Mouse (Mus musculus) limb, embryonic 14.5 days (tissue): ENCODE results near the gene Wwc1. TPM values are rescaled to one million over a fixed set of nuclear protein-coding genes. Genes with fewer than 3 reads are reported as not detected.

Experiments used
- ATAC-seq: fragments of 200-750 bp; cut with Nextera tagmentation; 2 replicates; pipeline ENCODE4 v1.8.0; 2017; ENCODE audit warnings: low read depth, moderate number of reproducible peaks, moderate TSS enrichment; ENCODE audit not compliant: low FRiP score
- DNase-seq: peaks from one replicate; pipeline ENCODE4 v3.0.0-alpha.2; 2015; ENCODE audit warnings: low spot score
- H3K27ac ChIP-seq: fragments of 300-500 bp; sonication (generic); replicated peaks from 2 replicates; pipeline ENCODE4 v1.5.1; 2014; ENCODE audit warnings: low read depth, mild to moderate bottlenecking, low read length, moderate library complexity, mixed read lengths
- H3K27me3 ChIP-seq: fragments of 300-500 bp; sonication (generic); 2 replicates; pipeline ENCODE4 v1.6.1; 2014; ENCODE audit warnings: low read length, mixed read lengths; ENCODE audit not compliant: control insufficient read depth, insufficient read depth
- H3K36me3 ChIP-seq: fragments of 300-500 bp; sonication (generic); 2 replicates; pipeline ENCODE4 v1.6.1; 2014; ENCODE audit warnings: mild to moderate bottlenecking, low read length, moderate library complexity, mixed read lengths; ENCODE audit not compliant: control insufficient read depth, insufficient read depth
- H3K4me1 ChIP-seq: fragments of 300-500 bp; sonication (generic); 2 replicates; pipeline ENCODE4 v1.6.1; 2014; ENCODE audit warnings: antibody characterized with exemption, low read length, mixed read lengths; ENCODE audit not compliant: control insufficient read depth, insufficient read depth
- H3K4me2 ChIP-seq: fragments of 300-500 bp; sonication (generic); replicated peaks from 2 replicates; pipeline ENCODE4 v1.6.1; 2014; ENCODE audit warnings: low read depth, mild to moderate bottlenecking, low read length, moderate library complexity; ENCODE audit not compliant: severe bottlenecking
- H3K4me3 ChIP-seq: fragments of 300-500 bp; sonication (generic); replicated peaks from 2 replicates; pipeline ENCODE4 v1.5.1; 2014; ENCODE audit warnings: low read length
- H3K9ac ChIP-seq: fragments of 300-500 bp; sonication (generic); 2 replicates; pipeline ENCODE4 v1.6.1; 2014; ENCODE audit warnings: mild to moderate bottlenecking, low read depth, low read length, moderate library complexity; ENCODE audit not compliant: severe bottlenecking
- H3K9me3 ChIP-seq: fragments of 300-500 bp; sonication (generic); 2 replicates; pipeline ENCODE4 v1.6.1; 2016; ENCODE audit warnings: low read length; ENCODE audit not compliant: control insufficient read depth
- POLR2A ChIP-seq: fragments of 200-500 bp; IDR thresholded peaks from 2 replicates; pipeline ENCODE4 v1.8.0; 2012; ENCODE audit warnings: inconsistent platforms, mild to moderate bottlenecking, moderate library complexity, borderline replicate concordance; ENCODE audit not compliant: insufficient read depth, insufficient read length; ENCODE audit errors: extremely low read depth
- WGBS: fragments of 180-500 bp; shearing (Covaris S2); extraction: QIAGEN DNeasy Blood & Tissue Kit; methylation state at CpG from one replicate; pipeline ENCODE4 v1.1.7; 2014; 5-methylcytosine and 5-hydroxymethylcytosine counted together
- polyA plus RNA-seq, 2 experiments: library from polyadenylated mRNA; depleted of rRNA in 1 of 2; stranded (reverse) in 1 of 2; unstranded in 1 of 2; fragments of >200 nt; fragmentation: Nextera tagmentation in 1 of 2; extraction: Ambion mirVana in 1 of 2; gene quantifications; 2 replicates each; pipeline versions ENCODE4 v1.2.1 to v1.2.3; 2012 to 2014

The Wwc1 gene
- polyA plus RNA-seq, 2 experiments: 5.8 to 13.9 TPM

GRCm38 (mm10) chr11:35951058-35951726 lies 29.1 kb downstream of the Wwc1 start:
- no peak overlapping the region for H3K4me3 ChIP-seq
- ATAC-seq (no peak), DNase-seq (no peak)
- H3K36me3 ChIP-seq: no peaks in the 10 kb centered on the region
- TF ChIP-seq POLR2A: no peak
- no peak overlapping the region for H3K27ac ChIP-seq
- no peaks in the 10 kb centered on the region for H3K9me3 ChIP-seq
- no peak overlapping the region for H3K9ac ChIP-seq
- WGBS: 73% methylated on average over 15 of the region's 15 CpGs
- no peak overlapping the region for H3K4me2 ChIP-seq
- H3K4me1 ChIP-seq: no peaks in the 10 kb centered on the region
- H3K27me3 ChIP-seq: no peaks in the 10 kb centered on the region

GRCm38 (mm10) chr11:35950466-35950865 lies 29.9 kb downstream of the Wwc1 start:
- no peaks in the 10 kb centered on the region for H3K27me3 ChIP-seq
- no peaks in the 10 kb centered on the region for H3K4me1 ChIP-seq
- no peak for ATAC-seq
- H3K4me3 ChIP-seq: no peak overlapping the region
- 84% methylated on average over 7 of the region's 7 CpGs for WGBS
- no peak for DNase-seq
- no peaks in the 10 kb centered on the region for H3K9me3 ChIP-seq
- H3K4me2 ChIP-seq: no peak overlapping the region
- no peak for TF ChIP-seq POLR2A
- no peak overlapping the region for H3K9ac ChIP-seq
- no peaks in the 10 kb centered on the region for H3K36me3 ChIP-seq
- no peak overlapping the region for H3K27ac ChIP-seq

- Histone ChIP-seq H3K27me3 (no peaks in the 10 kb centered on the region), H3K27ac (no peak overlapping the region), H3K9ac (no peak overlapping the region), H3K4me1 (no peaks in the 10 kb centered on the region), H3K4me3 (no peak overlapping the region), H3K36me3 (no peaks in the 10 kb centered on the region), H3K9me3 (no peaks in the 10 kb centered on the region), H3K4me2 (no peak overlapping the region)
- DNase-seq: no peak
- TF ChIP-seq POLR2A: no peak
- no peak for ATAC-seq
- 85% methylated on average over 3 of the region's 3 CpGs for WGBS
Observed at GRCm38 (mm10) chr11:35950011-35950410, 30.3 kb downstream of the Wwc1 start.

GRCm38 (mm10) chr11:35948457-35948881 lies 31.9 kb downstream of the Wwc1 start:
- no peak for ATAC-seq

GRCm38 (mm10) chr11:35947944-35948343 lies 32.4 kb downstream of the Wwc1 start:
- no peak for ATAC-seq
- DNase-seq: no peak
- Histone ChIP-seq H3K27me3 (no peaks in the 10 kb centered on the region), H3K9ac (no peak overlapping the region), H3K4me1 (no peaks in the 10 kb centered on the region), H3K4me2 (no peak overlapping the region), H3K9me3 (no peaks in the 10 kb centered on the region), H3K36me3 (no peaks in the 10 kb centered on the region), H3K27ac (no peak overlapping the region), H3K4me3 (no peak overlapping the region)
- TF ChIP-seq POLR2A: no peak
- 80% methylated on average over 9 of the region's 9 CpGs for WGBS

More at GRCm38 (mm10) chr11:35948457-35948881, 31.9 kb downstream of the Wwc1 start:
- Histone ChIP-seq H3K4me3 (no peak overlapping the region), H3K4me2 (no peak overlapping the region), H3K9me3 (no peaks in the 10 kb centered on the region), H3K27ac (no peak overlapping the region), H3K27me3 (no peaks in the 10 kb centered on the region), H3K9ac (no peak overlapping the region), H3K4me1 (no peaks in the 10 kb centered on the region), H3K36me3 (no peaks in the 10 kb centered on the region)
- no peak for TF ChIP-seq POLR2A
- DNase-seq: peak; percentile 23
- WGBS: 40% methylated on average over 6 of the region's 6 CpGs
